Mouse (Mus musculus) macrophage (primary cell): ENCODE results near the gene Gm1527. TPM values are rescaled to one million over a fixed set of nuclear protein-coding genes. Genes with fewer than 3 reads are reported as not detected.
"Not testable (repeated sequence)": the region's sequence is repeated elsewhere in the genome, so short reads cannot be mapped to it uniquely, and the experiment has no call there.

Experiments
- H3K27ac ChIP-seq: fragments of 350-480 bp; formaldehyde crosslinking; 2 replicates; pipeline ENCODE4 v1.9.0; 2021
- H3K36me3 ChIP-seq: fragments of 350-480 bp; formaldehyde crosslinking; 2 replicates; pipeline ENCODE4 v1.9.0; 2021; ENCODE audit errors: inconsistent target
- H3K4me3 ChIP-seq: fragments of 350-480 bp; formaldehyde crosslinking; 2 replicates; pipeline ENCODE4 v1.9.0; 2021; ENCODE audit errors: inconsistent target
- H3K79me2 ChIP-seq: fragments of 350-480 bp; formaldehyde crosslinking; 2 replicates; pipeline ENCODE4 v1.9.0; 2021; ENCODE audit errors: inconsistent target
- WGBS: methylation state at CpG from one replicate; pipeline ENCODE4 v1.1.7; 2026; ENCODE audit warnings: inconsistent platforms; ENCODE audit not compliant: missing documents; 5-methylcytosine and 5-hydroxymethylcytosine counted together
- polyA plus RNA-seq: library from polyadenylated mRNA; stranded (reverse); fragments of 250-400 nt; gene quantifications from 3 replicates; pipeline ENCODE4 v1.2.4, GENCODE M21; 2018; ENCODE audit warnings: inconsistent platforms
- total RNA-seq, 78 experiments: library from RNA; depleted of rRNA; stranded (reverse); fragments of 250-400 nt; gene quantifications; 1 replicate in 9 of 78; 2 replicates in 24 of 78; 3 replicates in 43 of 78; 4 replicates in 2 of 78; pipeline ENCODE4 v1.2.4; 2018; ENCODE audit warnings: inconsistent platforms in 56 of 78

The Gm1527 gene
- not detected for total RNA-seq (2018; cell fraction: chromatin; rRNA removed)
- total RNA-seq (2018; cell fraction: cytosol; rRNA removed) = not detected
- total RNA-seq (2018; cell fraction: nucleus; rRNA removed) = not detected
- not detected in 3 replicates for polyA plus RNA-seq

- 80% methylated on average over 1 of the region's 1 CpGs for WGBS
- no peak within 1 kb of the TSS for H3K4me3 ChIP-seq
Measured at GRCm38 (mm10) chr3:28892317-28892716, at the start of gene Gm1527. Gm1527 (plus strand) TSS chr3:28892617.

DNA sequence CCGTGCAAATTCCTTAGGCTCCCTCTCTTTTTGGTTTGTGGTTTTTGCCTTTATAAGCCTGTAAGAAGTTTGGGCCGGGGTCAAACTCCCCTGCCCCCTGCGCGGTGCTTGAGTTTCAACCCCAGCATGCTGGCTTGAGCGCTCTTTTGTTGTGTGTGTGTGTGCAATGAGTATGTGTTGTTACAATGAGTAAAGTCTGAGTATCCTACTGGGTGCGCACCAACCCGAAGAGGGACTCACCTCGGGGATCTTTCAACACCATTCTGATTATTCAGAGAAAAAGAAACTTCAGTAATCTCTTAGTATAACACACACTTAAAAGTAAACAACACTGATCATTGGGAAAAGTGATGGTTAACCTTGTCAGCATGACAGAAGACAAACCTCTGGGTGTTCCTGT is 49.2 kb upstream of the Gm1527 start:
- WGBS = 74% methylated on average over 8 of the region's 8 CpGs
- Histone ChIP-seq H3K79me2 (no peaks in the 10 kb centered on the region), H3K36me3 (no peaks in the 10 kb centered on the region), H3K4me3 (no peak overlapping the region), H3K27ac (no peak overlapping the region)

More at GRCm38 (mm10) chr3:28892317-28892716, at the start of gene Gm1527:
- Histone ChIP-seq H3K79me2 (no peaks in the 10 kb centered on the region), H3K36me3 (no peaks in the 10 kb centered on the region), H3K27ac (no peak within 1 kb of the TSS)

DNA sequence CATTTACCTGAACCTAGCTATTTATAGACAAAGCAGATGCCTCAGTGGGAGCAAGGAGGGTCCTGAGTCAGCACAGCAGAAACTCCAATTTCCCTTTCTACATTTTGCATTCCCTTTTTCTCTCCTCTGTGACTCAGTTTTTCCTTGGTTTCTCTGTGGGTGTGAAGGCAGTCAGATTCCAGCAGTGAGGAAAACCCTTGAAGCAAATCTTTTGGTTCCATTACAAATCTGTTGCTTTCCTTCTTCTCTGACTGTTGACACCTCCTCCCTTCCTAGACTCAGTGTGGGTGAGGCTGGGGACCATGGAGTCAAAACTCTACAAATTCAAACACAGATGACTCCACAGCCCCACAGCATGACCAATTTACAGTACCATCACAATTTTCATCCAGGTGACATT is 45.3 kb upstream of the Gm1527 start:
- no peak overlapping the region for H3K27ac ChIP-seq
- H3K4me3 ChIP-seq = no peak overlapping the region
- no peaks in the 10 kb centered on the region for H3K36me3 ChIP-seq
- H3K79me2 ChIP-seq = no peaks in the 10 kb centered on the region

DNA sequence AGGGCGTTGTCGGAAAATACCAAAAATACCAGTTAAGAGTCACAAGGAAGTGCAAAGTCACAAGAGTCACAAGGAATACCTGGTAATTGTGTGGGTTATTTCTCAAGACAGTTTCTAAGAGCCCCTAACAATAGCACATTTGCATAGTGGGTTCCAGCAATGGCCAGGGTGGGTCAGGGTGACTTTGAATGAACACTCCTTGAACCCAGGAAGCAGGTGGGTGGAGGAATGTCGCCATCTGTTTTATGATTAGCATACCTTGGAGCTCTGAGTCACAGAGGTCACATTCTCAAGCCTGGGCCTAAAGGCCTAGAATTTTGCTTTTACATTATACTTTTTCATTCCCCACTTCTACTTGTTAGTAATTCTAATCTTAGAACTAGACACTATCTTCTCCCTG is 40.2 kb upstream of the Gm1527 start:
- H3K36me3 ChIP-seq, H3K4me3 ChIP-seq, H3K27ac ChIP-seq, H3K79me2 ChIP-seq: not testable (repeated sequence)
- 75% methylated on average over 1 of the region's 3 CpGs for WGBS

GRCm38 (mm10) chr3:28859630-28860392 is 32.6 kb upstream of the Gm1527 start:
- not testable (repeated sequence) for H3K36me3 ChIP-seq, H3K4me3 ChIP-seq, H3K79me2 ChIP-seq, H3K27ac ChIP-seq

- WGBS = 56% methylated on average over 6 of the region's 6 CpGs
- not testable (repeated sequence) for H3K27ac ChIP-seq, H3K4me3 ChIP-seq, H3K79me2 ChIP-seq, H3K36me3 ChIP-seq
Measured at GRCm38 (mm10) chr3:28896966-28897365, 4.5 kb downstream of the Gm1527 start.

DNA sequence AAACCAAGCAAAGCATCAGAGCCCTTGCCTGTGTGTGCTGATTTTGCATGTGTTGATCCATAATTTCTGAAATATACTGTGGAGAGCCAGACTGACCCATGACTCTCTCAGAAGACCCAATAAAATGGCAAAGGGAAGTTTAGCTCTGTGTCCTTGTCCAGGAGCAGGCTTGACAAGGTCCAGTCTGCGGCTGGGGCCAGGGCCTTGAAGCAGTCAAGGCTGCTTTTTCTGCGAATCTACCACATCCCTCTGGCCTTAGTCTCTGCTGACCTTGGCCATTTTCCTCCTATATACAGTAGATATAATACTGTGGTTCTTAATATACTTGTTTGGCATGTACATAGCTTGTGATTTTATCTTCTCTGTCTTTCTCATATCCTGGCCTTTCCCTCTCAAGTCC is 73.5 kb downstream of the Gm1527 start:
- WGBS = 87% methylated on average over 2 of the region's 2 CpGs
- H3K79me2 ChIP-seq = no peaks in the 10 kb centered on the region
- no peaks in the 10 kb centered on the region for H3K36me3 ChIP-seq
- no peak overlapping the region for H3K27ac ChIP-seq
- H3K4me3 ChIP-seq = no peak overlapping the region

DNA sequence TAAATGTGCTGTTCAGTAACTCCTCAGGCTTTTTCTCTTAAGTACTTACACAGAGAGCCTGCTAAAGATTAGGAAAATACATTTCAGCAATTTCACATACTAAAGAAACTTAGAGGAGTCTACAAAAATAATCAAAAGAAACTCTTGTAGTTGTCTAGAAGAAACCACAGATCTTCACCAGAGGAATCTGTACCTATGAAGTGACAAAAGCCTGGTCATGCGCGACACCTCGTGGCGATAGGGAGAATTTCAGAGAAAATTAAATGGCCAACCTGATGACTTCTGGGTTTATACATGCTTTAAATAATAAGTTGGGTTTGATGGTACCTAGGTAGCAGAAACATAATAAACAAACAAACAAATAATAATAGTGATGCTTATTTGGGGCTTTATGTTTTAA is 76.4 kb downstream of the Gm1527 start:
- H3K4me3 ChIP-seq = no peak overlapping the region
- H3K79me2 ChIP-seq = no peaks in the 10 kb centered on the region
- H3K36me3 ChIP-seq = no peaks in the 10 kb centered on the region
- 0% methylated on average over 4 of the region's 4 CpGs for WGBS
- no peak overlapping the region for H3K27ac ChIP-seq

Other genes with a start within 250 kb of the Gm1527 start
- not detected in 3 replicates for gene Slc2a2, start 194.7 kb upstream of the Gm1527 start, polyA plus RNA-seq
- 3.0 to 5.4 TPM (median 4.2 TPM) in 3 replicates for gene Eif5a2, start 111.3 kb upstream of the Gm1527 start, polyA plus RNA-seq
- gene Rpl22l1, start 87.2 kb upstream of the Gm1527 start, polyA plus RNA-seq = 25.0 to 190 TPM (median 105 TPM) in 3 replicates
- not detected in 3 replicates for gene Egfem1, start 189.4 kb downstream of the Gm1527 start, polyA plus RNA-seq